8 mouse cellular contexts compared by ENCODE assay signal in genomic region chr9:110857781-110858472, GRCm38 (mm10). TPM values are rescaled to one million over a fixed set of nuclear protein-coding genes. Genes with fewer than 3 reads are reported as not detected.
DNase-seq lines count a peak whose midpoint lies in the region; ATAC-seq and TF ChIP-seq lines count a peak whose summit lies in the region.

TSS of gene Prss50 (plus strand) at chr9:110857967.

- H3K27ac ChIP-seq in embryonic facial prominence, embryonic 11.5 days (replicated peaks; ENCODE audit: low read depth, low read length), result no peak within 1 kb of the TSS
- no peak within 1 kb of the TSS for H3K27ac ChIP-seq in intestine, embryonic 15.5 days
- no peak within 1 kb of the TSS for H3K27ac ChIP-seq in midbrain, postnatal 0 days (ENCODE audit: low read depth, low read length)

- 6% methylated on average over 44 of the region's 50 CpGs for WGBS in embryonic facial prominence, embryonic 11.5 days
- 12% methylated on average over 38 of the region's 50 CpGs for WGBS in intestine, embryonic 15.5 days
- WGBS in midbrain, postnatal 0 days, result 11% methylated on average over 38 of the region's 50 CpGs

- peak; percentile 63 for TF ChIP-seq CTCF in midbrain, postnatal 0 days (IDR thresholded peaks at IDR 0.05)

- no peaks in the 10 kb centered on the region for H3K4me1 ChIP-seq in embryonic facial prominence, embryonic 11.5 days (ENCODE audit: control insufficient read depth, insufficient read depth, low read length)
- H3K4me1 ChIP-seq in intestine, embryonic 15.5 days (replicated peaks), result peaks cover 7% of the 10 kb centered on the region
- H3K4me1 ChIP-seq in midbrain, postnatal 0 days (ENCODE audit: insufficient read depth, low read length), result 0 out of 2 replicates have a peak, but pooled peaks cover 5% of the 10 kb centered on the region

- 0 out of 2 replicates have a peak within 1 kb of the TSS, but pooled peaks have one; percentile 15 for H3K9ac ChIP-seq in embryonic facial prominence, embryonic 11.5 days (replicated peaks; ENCODE audit: low read length)
- no peak within 1 kb of the TSS; the same call in 1 of the 2 replicates for H3K9ac ChIP-seq in intestine, embryonic 15.5 days
- H3K9ac ChIP-seq in midbrain, postnatal 0 days (replicated peaks; ENCODE audit: low read length, poor library complexity, severe bottlenecking), result no peak within 1 kb of the TSS

- peak; percentile 39 to 58 for DNase-seq in kidney, postnatal 4 days
- no peak for DNase-seq in kidney, postnatal 14 days
- peak; percentile 67 for DNase-seq in embryonic facial prominence, embryonic 11.5 days (ENCODE audit: low spot score)
- no peak for DNase-seq in midbrain, postnatal 0 days (ENCODE audit: low spot score)
- DNase-seq in urinary bladder, postnatal 4 days (ENCODE audit: low spot score in 2 of 2), result no peak
- DNase-seq in urinary bladder, postnatal 25 days (ENCODE audit: low spot score), result no peak
- DNase-seq in lung, postnatal 4 days, result no peak

- H3K9me3 ChIP-seq in embryonic facial prominence, embryonic 11.5 days (replicated peaks; ENCODE audit: control insufficient read depth, low read length), result no peaks in the 10 kb centered on the region
- no peaks in the 10 kb centered on the region for H3K9me3 ChIP-seq in intestine, embryonic 15.5 days
- H3K9me3 ChIP-seq in midbrain, postnatal 0 days (ENCODE audit: low read length), result no peaks in the 10 kb centered on the region

- peaks cover 4% of the 10 kb centered on the region; the same call in 1 of the 2 replicates for H3K27me3 ChIP-seq in embryonic facial prominence, embryonic 11.5 days (ENCODE audit: control insufficient read depth, insufficient read depth, low read length)
- peaks cover 11% of the 10 kb centered on the region for H3K27me3 ChIP-seq in intestine, embryonic 15.5 days (replicated peaks)
- peaks cover 17% of the 10 kb centered on the region for H3K27me3 ChIP-seq in midbrain, postnatal 0 days (ENCODE audit: insufficient read depth, low read length)

- no peak for ATAC-seq in embryonic facial prominence, embryonic 11.5 days (replicated peaks; ENCODE audit: insufficient number of reproducible peaks, low FRiP score, low TSS enrichment, low read depth)
- peak; percentile 34; the same call in 1 of the 2 replicates for ATAC-seq in intestine, embryonic 15.5 days
- no peak for ATAC-seq in midbrain, postnatal 0 days (ENCODE audit: low FRiP score)

- peak within 1 kb of the TSS; percentile 26 for H3K4me3 ChIP-seq in embryonic facial prominence, embryonic 11.5 days (ENCODE audit: low read depth, low read length)
- H3K4me3 ChIP-seq in intestine, embryonic 15.5 days (replicated peaks), result peak within 1 kb of the TSS; percentile 33
- H3K4me3 ChIP-seq in midbrain, postnatal 0 days (ENCODE audit: low read depth, low read length), result peak within 1 kb of the TSS; percentile 24; the same call in 1 of the 2 replicates

- H3K4me2 ChIP-seq in embryonic facial prominence, embryonic 11.5 days (ENCODE audit: low read depth, low read length), result peak within 1 kb of the TSS; percentile 67
- H3K4me2 ChIP-seq in intestine, embryonic 15.5 days (replicated peaks), result peak within 1 kb of the TSS; percentile 70
- H3K4me2 ChIP-seq in midbrain, postnatal 0 days (ENCODE audit: low read depth, low read length, poor library complexity, severe bottlenecking), result peak within 1 kb of the TSS; percentile 45

- no peaks in the 10 kb centered on the region for H3K36me3 ChIP-seq in embryonic facial prominence, embryonic 11.5 days (replicated peaks; ENCODE audit: control insufficient read depth, insufficient read depth, low read depth, low read length)
- no peaks in the 10 kb centered on the region for H3K36me3 ChIP-seq in intestine, embryonic 15.5 days
- H3K36me3 ChIP-seq in midbrain, postnatal 0 days (ENCODE audit: insufficient read depth, low read length), result no peaks in the 10 kb centered on the region

RNA-seq across cellular contexts. Expression of gene Prss50, which starts in this region (rescaled TPM):
- 0.26 and 0.69 TPM in 2 replicates for polyA plus RNA-seq in embryonic facial prominence, embryonic 11.5 days (2014; fragmentation: Nextera tagmentation; extraction: Ambion mirVana)
- 0.19 and 0.59 TPM in 2 replicates for polyA plus RNA-seq in intestine, embryonic 15.5 days (2015; fragmentation: Nextera tagmentation; extraction: Ambion mirVana)
- total RNA-seq in midbrain, postnatal 0 days (2014; rRNA removed), result 0.57 and 1.0 TPM in 2 replicates
- polyA plus RNA-seq in midbrain, postnatal 0 days (2015; fragmentation: Nextera tagmentation; extraction: Ambion mirVana), result 1.3 and 1.5 TPM in 2 replicates

Comparison
In these comparisons a context has a peak if more than half of its experiments do, and no peak if none do; other contexts are left out.
1. DNase-seq: peak in kidney, postnatal 4 days (2 of 2); none in kidney, postnatal 14 days (single experiment), midbrain, postnatal 0 days (single experiment), urinary bladder, postnatal 4 days (0 of 2), urinary bladder, postnatal 25 days (single experiment) and lung, postnatal 4 days (0 of 2).
2. Peak in DNase-seq, H3K4me3 ChIP-seq, H3K9ac ChIP-seq and H3K4me2 ChIP-seq in embryonic facial prominence, embryonic 11.5 days; RNA of the gene not detected or under 1 TPM.
3. Peak in ATAC-seq, H3K4me3 ChIP-seq and H3K4me2 ChIP-seq in intestine, embryonic 15.5 days; RNA of the gene not detected or under 1 TPM.
4. Peak in every context shown above with its lines, with median percentiles within 50 percentile points of each other: H3K4me2 ChIP-seq and H3K4me3 ChIP-seq.